In the genomic region with DNA sequence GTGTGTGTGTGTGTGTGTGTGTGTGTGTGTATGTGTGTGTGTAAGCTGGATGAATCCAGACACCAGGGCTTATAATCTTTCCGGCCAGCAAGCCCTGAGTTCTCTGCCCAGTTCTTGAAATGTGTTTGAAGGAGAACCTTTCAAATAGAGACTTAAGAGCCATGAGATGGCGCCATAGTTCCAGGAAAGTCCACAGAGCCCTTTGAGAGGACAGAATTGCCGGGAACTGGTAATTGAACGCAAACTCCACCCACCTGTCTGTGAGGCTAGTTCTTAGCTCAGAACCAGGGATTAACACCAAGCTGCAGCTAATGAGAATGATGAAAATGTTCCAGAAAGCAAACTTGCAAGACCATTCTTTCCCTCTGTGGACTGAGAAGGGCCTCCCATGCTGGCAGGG, we compare ENCODE assay signal across 8 mouse cellular contexts.
DNase-seq lines count a peak whose midpoint lies in the region; ATAC-seq and TF ChIP-seq lines count a peak whose summit lies in the region.

No protein-coding gene starts in this region.

- peak; percentile 87 for DNase-seq in kidney, postnatal 0 days (ENCODE audit: low spot score)
- peak; percentile 14 for DNase-seq in cerebellum, adult 9-11 months
- DNase-seq in frontal cortex, postnatal 25 days (ENCODE audit: low spot score in 2 of 2), result peak; percentile 9 to 24
- DNase-seq in left cerebral cortex, postnatal 36 days (ENCODE audit: low spot score in 2 of 2), result peak; percentile 49 to 54
- peak; percentile 27 to 39 for DNase-seq in right cerebral cortex, postnatal 36 days (ENCODE audit: low spot score in 2 of 2)
- DNase-seq in c-Kit-positive CD71-positive TER-119-positive erythroid progenitor cells, embryonic 14.5 days (ENCODE audit: low spot score), result no peak
- DNase-seq in MN1 (ENCODE audit: low spot score), result no peak

- no peak overlapping the region for H3K4me3 ChIP-seq in kidney, postnatal 0 days (replicated peaks; ENCODE audit: low read depth, low read length)
- H3K4me3 ChIP-seq in kidney, embryonic 16.5 days (ENCODE audit: low read length), result no peak overlapping the region

- intact Hi-C loops in left cerebral cortex, postnatal 36 days (cut with DNase I), result loop anchor here (5.0 to 10.0 kb wide), 3 partner anchors 735 to 1240 kb away; a partner anchor contains a TSS

- TF ChIP-seq CTCF in kidney, postnatal 0 days (IDR thresholded peaks at IDR 0.05; ENCODE audit: low read depth), result peak; percentile 67

- no peaks in the 10 kb centered on the region for H3K9me3 ChIP-seq in kidney, postnatal 0 days (replicated peaks; ENCODE audit: low read length)
- H3K9me3 ChIP-seq in kidney, embryonic 16.5 days (ENCODE audit: low read length), result no peaks in the 10 kb centered on the region; the same call in 1 of the 2 replicates

- H3K4me1 ChIP-seq in kidney, postnatal 0 days (replicated peaks; ENCODE audit: insufficient read depth, low read length), result no peaks in the 10 kb centered on the region
- H3K4me1 ChIP-seq in kidney, embryonic 16.5 days (ENCODE audit: insufficient read depth, low read length), result no peaks in the 10 kb centered on the region

- H3K4me2 ChIP-seq in kidney, postnatal 0 days (ENCODE audit: low read length), result no peak overlapping the region
- no peak overlapping the region for H3K4me2 ChIP-seq in kidney, embryonic 16.5 days (replicated peaks; ENCODE audit: low read depth, low read length)

- H3K27ac ChIP-seq in kidney, postnatal 0 days, result no peak overlapping the region
- H3K27ac ChIP-seq in kidney, embryonic 16.5 days (ENCODE audit: low read length), result no peak overlapping the region

- ATAC-seq in kidney, postnatal 0 days (replicated peaks; ENCODE audit: low FRiP score, low read depth), result no peak
- ATAC-seq in kidney, embryonic 16.5 days (ENCODE audit: low FRiP score, low TSS enrichment), result no peak

- H3K27me3 ChIP-seq in kidney, postnatal 0 days (ENCODE audit: insufficient read depth, low read length), result no peaks in the 10 kb centered on the region; the same call in 1 of the 2 replicates
- H3K27me3 ChIP-seq in kidney, embryonic 16.5 days (ENCODE audit: insufficient read depth, low read length), result no peaks in the 10 kb centered on the region

- H3K9ac ChIP-seq in kidney, postnatal 0 days (ENCODE audit: low read depth, low read length), result no peak overlapping the region
- no peak overlapping the region for H3K9ac ChIP-seq in kidney, embryonic 16.5 days (replicated peaks; ENCODE audit: low read length)

- 12% methylated on average over 4 of the region's 4 CpGs for WGBS in kidney, postnatal 0 days
- 15% methylated on average over 4 of the region's 4 CpGs for WGBS in kidney, embryonic 16.5 days

- H3K36me3 ChIP-seq in kidney, postnatal 0 days (ENCODE audit: insufficient read depth, low read length), result no peaks in the 10 kb centered on the region
- H3K36me3 ChIP-seq in kidney, embryonic 16.5 days (ENCODE audit: insufficient read depth, low read length), result no peaks in the 10 kb centered on the region

Comparison
In these comparisons a context has a peak if more than half of its experiments do, and no peak if none do; other contexts are left out.
1. DNase-seq: peak in kidney, postnatal 0 days (single experiment), cerebellum, adult 9-11 months (single experiment), frontal cortex, postnatal 25 days (2 of 2), left cerebral cortex, postnatal 36 days (2 of 2) and right cerebral cortex, postnatal 36 days (2 of 2); none in c-Kit-positive CD71-positive TER-119-positive erythroid progenitor cells, embryonic 14.5 days (single experiment) and MN1 (single experiment).